In genomic region chr4:39991851-39992250, GRCm38 (mm10) we compare ENCODE assay signal across 8 mouse cellular contexts.
"Had no signal": no experiment of that assay in that cellular context is flagged by ENCODE, and none has a peak within 500 bp of the region (broad histone marks: within the 10 kb centered on the region; RNA-seq: fewer than 3 reads in every experiment).

No protein-coding gene starts in this region.

- DNase-seq: kidney, adult 2 months; kidney, postnatal 14 days; lung, adult 2 months; lung, postnatal 36 days; midbrain, embryonic 14.5 days; right cerebral cortex, postnatal 14 days; thymus, adult 18-20 months; thymus, postnatal 14 days had no signal
